Mouse (Mus musculus) hindlimb bud, embryonic 11.5 days (tissue): ENCODE results near the gene Cdhr2.

ENCODE experiments used
- DNase-seq: peaks from one replicate; pipeline ENCODE4 v3.0.0-alpha.2; 2012; ENCODE audit warnings: low read depth, low spot score; ENCODE audit errors: extremely low spot score

Cdhr2 gene

DNA sequence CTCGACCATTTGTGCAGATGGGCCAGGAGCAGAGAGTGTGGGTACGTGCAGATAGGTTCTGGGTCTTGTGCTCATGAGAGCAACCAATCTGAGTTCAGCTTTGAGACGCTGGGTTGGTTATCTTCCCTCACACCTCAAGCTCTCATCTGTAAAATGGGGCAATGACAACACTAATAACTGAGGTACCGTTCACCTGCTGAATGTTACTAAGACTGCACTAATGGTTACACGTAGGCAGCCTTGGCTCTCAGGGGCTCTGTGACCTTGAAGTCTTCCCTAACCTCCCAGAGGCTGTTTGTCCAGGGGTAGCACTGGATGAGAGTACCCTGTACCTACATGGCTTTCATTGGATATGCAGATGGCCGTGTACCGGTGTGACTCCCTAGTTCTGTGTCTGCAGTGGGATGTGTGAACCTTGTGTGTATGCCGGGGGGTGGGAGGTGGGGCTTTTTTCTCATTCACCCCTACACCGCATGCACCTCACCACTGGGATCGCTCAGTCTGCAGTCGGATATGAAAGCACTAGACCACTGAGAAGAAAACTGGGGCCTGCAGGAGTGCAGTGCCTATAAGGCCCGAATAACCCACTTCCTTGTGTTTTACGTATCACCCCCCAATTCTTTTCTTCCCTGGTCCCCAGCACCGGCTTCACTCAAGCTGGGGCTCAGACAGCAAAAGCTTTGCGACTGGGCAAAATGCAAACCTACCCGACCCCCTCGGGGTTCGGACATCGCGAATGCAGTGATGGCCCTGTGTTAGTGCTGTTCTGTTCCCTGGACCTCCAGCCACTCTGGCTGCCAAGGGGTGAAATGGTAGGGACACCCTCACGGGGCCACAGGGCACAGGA is 8.3 kb upstream of the Cdhr2 start:
- DNase-seq: no peak

DNA sequence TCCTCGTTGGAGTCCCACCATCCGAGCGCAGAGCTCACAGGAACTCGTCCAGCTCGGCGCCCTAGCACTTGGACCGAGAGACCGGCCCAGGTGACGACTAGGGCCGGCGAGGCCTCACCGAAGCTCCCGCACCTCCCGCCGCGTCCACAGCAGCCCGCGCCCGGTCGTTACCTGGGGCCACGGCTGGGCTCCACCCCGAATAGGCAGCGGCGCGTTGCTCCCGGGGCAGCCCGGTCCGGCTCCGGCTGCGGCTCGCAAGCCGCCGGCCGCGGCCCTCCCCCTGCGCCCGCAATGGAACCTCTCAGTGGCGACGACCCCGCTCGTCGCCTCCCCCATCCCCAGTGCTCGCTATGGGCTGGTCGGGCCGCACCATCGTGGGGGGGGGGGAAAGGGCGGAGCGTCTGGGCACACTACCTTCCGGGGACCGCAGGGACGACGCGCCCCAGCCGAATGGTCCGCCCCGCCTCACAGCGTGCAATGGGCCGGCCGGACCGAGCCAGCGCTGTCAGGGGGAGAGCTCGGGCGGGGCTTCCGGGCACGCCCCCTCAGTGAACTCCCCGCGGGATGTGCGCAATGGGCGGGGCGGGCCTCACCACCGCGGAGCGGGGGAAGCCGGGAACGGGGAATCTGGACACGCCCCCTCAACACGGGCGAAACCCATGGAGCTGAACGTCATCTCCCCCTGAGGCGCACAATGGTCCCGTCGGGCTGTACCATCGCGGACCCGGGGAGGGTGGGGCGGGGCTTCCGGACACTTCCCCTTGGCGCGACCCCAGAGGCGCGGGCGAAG is 7.5 kb upstream of the Cdhr2 start, which contains the start of gene Rnf44:
TSS of gene Rnf44 (minus strand) at position 350 of the 790 bp plus-strand sequence.
- peak; percentile 95 for DNase-seq

DNA sequence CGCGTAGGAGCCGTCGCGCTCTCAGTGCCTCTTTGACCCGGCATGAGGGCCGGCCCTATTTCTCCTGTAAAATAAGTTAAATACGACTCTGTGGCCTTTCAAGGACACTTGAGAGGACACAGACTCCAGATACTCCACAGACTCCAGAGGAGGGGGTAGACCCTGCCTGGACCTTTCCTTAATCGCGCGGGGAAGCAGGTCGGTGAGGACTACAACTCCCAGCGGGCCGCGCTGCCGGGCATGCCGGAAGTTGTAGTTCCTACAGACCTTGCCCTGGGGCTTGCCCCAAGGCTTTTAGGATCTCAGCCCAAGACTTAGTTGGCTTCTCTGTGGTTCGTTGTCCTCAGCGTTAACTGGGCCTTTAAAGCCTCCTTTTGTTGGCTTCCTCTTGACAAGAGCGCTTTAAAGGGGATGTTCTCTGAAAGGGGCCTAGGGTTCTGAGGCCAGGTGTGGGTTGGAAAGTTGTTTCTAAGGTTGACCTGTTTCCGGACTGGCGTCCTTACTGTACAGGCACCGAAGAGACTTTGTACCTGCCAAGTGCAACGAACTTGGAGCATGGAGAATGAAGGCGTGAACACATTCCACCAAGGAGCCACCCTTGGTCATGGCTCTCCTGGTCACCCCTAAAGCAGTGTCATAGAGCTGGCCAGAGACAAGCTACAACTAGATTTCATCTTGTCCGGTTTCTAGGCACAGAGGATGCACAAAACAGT is 6.8 kb upstream of the Cdhr2 start:
- no peak for DNase-seq

DNA sequence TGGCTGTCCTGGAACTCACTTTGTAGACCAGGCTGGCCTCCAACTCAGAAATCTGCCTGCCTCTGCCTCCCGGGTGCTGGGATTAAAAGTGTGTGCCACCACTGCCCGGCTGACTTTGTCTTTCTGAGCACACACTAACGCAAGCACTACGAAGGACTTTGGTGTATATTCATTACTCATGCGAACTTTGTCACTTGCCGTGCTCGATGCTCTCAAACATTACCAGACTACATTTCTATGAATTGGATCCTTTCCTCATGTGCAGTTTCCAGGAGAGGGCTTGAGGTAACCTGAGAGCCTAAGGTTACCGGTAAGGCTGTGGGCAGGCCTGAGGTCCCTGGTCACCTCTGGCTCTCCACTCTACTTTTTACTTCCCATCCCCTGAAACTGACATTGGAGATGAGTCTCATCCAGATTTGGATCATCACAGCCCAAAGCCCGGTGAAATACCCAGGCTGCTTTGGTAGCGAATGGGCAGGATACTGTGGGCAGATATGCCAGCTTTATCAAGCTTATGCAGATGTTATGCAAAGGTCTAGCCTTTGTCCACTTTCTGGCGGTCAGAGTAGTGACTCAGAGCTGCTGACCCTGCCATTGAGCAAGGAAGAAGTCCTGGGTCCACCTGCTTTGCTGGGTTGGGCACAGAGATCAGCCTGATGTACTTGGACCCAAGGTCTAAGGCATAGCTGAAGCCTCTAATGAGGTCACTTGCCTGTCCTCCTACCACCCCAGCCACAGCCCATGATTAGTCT is 5.6 kb upstream of the Cdhr2 start:
- no peak for DNase-seq

DNA sequence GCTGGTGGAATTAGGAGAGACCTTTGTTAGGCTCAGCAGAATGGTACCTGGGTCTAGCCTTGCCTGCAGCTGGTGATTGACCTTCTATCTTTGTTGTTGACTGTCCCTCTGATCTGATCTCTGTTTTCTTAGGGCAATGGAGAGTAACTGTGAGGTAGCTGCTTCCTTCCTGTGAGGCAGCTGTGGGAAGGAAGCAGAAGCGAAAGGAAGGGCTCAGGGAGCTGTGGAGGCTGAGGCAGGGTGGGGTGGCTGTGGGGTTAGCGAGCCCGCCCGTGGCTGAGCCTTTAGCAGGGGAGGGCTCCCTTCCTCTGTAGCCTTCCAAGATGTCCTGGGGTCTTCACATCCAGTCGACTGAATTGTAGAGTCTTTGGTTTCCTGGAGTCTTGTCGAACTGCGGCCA is 1.2 kb downstream of the Cdhr2 start:
- no peak for DNase-seq

DNA sequence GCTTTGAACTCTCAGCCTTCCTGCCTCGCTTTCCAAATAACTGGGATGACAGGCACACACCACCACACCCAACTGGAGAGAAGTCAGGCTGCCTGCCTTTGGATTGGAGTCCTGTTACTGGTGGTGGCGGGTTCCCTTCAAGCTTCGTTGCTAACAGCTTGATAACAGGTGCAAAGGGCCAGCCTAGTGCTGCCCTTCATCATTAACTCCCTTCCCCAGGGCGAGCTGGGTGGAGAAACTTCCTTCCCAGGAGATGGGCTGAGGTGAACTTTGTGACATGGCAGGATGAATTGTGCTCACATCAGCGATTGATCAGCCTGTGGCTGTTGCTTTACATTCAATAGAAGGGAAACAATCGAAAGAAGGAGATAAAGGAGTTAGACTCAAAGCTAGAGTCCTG is 3.6 kb downstream of the Cdhr2 start:
- no peak for DNase-seq

DNA sequence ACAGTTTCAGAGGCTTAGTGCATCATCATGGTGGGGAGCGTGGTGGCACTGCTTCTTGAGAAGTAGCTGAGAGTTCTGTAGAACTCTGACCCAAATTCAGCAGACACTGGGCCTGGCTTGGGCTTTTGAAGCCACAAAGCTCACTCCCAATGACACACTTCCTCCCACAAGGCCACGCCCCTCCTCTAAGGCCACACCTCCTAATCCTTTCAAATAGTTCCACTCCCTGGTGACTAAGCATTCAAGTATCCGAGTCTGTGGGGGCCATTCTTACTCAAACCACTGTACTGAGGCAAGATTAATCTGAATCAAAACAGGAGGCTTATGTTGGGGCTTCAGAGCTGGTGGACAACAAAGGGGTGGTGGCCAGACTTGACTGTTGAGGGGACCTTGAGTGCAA is 9.6 kb downstream of the Cdhr2 start:
- no peak for DNase-seq

DNA sequence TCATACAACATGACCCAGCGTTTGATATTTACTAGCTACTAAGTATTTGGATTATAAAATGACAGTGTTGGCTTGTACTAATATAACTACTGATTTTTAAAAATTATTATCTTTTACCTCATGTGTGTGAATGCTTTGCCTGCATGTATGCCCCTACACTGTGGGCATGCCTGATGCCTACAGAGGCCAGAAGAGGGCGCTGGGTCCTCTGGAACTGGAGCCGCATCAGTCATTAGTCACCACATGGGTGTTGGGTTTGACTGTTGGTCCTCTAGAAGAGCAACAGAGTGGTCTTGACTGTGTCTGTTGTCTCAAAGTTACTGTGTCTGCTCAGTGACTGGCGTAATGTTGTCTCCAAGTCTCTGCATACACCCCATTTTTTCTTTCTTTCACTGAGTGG is 13.1 kb downstream of the Cdhr2 start:
- no peak for DNase-seq

DNA sequence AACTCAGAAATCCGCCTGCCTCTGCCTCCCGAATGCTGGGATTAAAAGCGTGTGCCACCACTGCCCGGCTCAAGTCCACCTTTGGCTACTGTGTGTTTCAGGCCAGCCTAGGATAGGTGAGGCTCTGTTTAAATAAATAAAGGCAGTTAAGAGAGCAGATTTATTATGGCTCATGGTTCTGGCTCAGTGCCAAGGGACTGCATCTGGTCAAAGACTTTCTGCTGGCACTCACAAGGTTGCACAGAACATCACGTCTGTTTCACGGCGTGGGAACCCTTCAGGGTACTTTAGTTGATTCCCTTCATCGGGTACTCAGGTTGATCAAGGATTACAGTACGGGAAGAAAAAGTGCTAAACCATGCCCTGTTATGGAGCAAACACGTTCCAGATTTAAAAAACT is 13.7 kb downstream of the Cdhr2 start:
- DNase-seq: no peak

DNA sequence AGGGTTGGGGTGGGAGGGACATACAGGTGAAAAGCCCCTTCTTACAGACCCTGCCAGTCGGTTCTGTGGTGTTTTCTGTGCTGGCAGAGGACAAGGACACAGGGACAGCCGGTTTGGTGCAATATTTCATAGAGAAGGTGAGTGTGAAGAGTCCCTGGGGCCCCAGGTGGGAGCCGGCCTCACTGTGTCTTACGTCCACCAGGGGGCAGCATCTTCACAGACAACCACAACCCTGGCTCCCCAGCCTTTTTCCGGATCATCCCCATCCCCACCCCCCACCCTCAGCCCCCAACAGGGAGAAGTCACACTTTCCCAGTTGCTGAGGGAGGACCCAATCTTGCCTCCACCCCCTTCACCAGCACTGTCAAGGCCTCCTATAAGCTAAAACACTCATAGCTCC is 15.7 kb downstream of the Cdhr2 start:
- DNase-seq: no peak

DNA sequence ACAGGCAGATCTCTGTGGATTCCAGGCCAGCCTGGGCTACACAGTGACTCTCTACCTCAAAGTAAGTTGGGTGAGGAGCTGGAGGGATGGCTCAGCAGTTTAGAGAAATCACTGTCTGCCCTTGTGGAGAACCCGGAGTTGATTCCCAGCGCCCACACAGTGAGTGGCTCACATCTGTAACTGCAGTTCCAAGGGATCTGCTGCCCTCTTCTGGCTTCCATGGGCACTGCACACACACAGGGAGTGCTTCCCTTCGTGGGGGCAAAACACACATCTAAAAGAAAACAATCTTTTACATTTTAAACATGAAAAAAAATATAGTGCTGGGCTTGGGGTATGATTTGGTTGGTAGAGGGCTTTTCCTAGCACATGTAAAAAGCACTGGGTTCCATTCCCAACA is 21.9 kb downstream of the Cdhr2 start:
- no peak for DNase-seq

DNA sequence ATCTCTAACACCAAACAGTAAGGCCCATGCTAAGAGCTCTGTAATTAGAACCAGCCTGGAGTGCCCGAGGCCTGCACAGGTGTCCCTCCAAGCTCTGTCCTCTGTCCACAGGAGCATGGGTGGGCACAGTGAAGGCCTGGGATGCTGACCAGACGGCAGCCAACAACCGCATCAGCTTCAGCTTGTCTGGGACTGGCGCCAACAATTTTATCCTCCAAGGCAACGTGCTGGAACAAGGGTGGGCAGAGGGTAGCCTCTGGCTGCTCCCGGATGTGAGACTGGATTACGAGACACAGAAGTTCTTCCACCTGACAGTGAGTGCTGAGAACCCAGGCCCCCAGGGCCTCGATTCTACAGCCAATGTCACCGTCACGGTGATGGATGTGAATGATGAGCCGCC is 24.9 kb downstream of the Cdhr2 start:
- no peak for DNase-seq

DNA sequence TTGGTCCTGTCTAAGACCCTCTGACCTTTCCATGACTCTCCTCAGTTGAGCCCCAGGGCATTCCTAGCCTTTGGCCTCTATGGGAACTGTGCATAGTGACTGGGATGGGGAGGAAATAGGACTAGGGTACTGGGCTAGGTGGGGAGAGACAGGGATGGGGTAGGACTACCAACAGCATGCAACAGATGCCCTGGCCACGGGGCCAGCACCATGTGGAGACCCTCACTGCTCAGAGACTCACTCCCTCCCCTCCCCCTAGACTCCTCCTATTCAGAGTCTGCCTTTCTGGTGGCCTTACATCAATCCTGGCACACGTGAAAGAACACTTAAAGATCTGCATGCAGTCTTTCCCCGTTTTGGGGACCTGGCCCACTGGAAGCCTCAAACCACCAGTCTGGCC is 35.7 kb downstream of the Cdhr2 start:
- no peak for DNase-seq

DNA sequence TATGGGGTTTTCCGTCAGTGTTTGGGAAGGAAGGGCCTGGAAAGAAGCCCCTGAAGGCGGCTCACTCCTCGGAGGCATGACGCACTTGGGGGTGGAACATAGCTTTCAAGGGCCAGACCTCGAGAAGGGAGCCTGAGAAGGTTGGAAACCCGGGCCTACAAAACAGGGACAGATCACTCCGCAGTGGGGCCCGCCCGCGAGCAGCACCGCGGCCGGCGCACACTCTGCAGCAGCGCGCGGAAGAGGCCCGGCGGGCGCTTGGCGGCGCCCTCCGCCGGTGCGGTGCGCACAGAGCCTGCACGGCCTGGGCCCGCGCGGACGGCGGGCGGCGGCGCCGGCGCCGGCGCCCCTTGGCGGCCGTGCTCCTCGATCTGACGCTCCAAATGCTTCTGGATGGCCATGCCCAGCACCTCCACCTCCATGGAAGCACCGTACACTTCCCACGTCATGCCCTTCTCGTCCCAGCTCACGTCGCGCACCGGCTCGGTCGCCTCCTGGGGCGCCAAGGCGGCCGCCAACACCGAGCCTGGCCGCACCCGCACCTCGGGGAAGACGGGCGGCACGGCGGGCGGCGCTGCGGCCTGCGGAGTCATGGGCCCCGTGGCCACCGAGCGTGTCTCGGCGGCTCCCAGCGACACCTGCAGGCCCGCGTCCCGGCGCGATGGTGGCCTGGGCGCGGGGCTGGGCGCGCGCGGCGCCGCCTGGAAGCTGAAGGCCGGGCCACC is 36.4 kb downstream of the Cdhr2 start:
- DNase-seq: no peak

DNA sequence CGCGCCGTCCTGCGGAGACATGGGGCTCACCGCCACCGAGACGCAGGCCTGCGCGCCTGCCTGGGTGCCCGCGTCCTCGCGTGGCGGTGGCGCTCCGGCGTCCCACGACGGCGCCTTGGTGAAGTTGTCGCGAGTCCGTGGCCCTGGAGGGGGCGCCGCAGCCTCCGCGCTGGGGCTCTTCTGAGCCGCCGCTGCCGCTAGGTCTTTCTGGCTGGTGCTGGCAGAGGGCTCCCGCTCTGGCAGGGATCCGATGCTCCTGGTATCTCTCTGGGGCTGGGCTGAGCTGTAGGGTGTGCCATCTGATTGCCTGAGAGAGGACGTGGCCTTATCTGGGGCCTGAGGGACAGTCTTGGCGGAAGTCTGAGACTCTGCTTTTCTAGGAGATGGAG is 36.9 kb downstream of the Cdhr2 start:
- no peak for DNase-seq

DNA sequence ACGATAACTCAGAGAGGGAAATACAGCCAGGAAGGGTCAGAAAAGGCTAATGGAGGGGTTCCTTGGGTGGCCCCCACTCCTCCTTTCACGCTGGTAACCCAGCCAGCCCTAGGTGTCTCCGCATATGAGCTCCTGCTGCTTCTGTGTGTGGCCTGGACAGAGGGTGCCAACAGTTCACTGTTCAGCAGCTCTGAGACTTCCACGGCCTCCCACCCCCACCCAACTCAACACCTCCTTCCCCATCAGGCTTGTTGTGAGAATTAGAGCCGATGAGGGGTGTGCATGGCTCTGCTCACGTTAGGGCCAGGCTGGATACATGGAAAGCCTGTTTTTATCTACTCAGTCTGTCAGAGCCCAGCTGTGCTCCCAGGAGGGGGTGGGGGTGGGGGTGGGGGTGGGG is 44.8 kb downstream of the Cdhr2 start:
- DNase-seq: no peak

DNA sequence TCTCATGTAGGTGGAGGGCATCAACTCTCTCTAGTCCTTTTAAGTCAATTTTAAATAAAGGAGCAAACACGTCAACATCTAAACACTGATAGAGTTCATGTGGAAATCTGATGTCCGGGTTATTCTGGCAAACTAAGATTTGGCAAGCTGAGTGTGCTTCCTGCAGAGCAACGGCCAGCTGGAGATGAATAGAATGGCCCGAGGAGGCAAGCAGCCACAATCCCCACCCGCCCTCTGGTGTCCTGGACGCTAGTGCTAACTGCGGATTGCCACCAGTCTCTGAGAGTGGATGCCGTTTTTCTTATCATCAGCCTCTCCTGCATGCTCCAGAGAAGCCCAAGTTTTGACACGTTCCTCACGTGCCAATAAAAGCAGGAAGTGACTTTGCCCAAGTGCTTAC is 45.6 kb downstream of the Cdhr2 start:
- DNase-seq: no peak

DNA sequence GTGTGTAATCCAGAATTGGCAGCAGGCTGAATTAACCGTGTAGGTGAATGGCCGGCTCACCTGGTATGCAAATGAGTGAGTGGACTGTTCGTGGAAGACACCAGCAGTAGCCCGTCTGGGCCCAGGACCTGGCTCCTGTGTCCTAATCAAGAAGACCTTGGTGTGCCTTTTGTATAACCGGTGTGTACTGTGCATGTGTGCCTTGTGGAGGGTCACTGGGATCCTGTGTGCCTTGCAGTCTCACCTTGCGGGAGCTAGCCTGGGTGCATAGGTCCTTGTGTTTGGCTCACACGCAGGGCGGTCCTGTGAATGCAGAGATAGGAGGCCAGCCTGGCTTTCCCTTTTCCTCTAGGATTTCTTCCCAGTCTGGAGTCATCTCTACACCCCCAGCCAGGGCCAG is 46.9 kb downstream of the Cdhr2 start:
- no peak for DNase-seq

DNA sequence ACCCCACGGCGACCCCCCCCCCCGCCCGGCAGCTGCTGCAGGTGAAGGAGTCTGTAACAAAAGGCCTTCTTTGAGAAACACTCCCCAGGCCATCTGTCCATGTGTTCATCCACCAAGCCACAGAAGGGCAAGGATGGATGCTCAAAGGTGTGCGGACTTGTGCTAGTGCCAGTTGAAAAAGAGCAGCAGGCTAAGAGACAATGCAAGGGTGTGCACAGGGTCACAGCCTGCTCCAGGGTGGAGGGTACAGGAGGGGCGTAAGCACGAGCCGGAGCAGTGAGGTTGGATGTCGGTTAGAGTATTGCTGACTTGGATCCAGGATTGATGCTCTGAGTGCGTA is 47.4 kb downstream of the Cdhr2 start:
- DNase-seq: no peak

DNA sequence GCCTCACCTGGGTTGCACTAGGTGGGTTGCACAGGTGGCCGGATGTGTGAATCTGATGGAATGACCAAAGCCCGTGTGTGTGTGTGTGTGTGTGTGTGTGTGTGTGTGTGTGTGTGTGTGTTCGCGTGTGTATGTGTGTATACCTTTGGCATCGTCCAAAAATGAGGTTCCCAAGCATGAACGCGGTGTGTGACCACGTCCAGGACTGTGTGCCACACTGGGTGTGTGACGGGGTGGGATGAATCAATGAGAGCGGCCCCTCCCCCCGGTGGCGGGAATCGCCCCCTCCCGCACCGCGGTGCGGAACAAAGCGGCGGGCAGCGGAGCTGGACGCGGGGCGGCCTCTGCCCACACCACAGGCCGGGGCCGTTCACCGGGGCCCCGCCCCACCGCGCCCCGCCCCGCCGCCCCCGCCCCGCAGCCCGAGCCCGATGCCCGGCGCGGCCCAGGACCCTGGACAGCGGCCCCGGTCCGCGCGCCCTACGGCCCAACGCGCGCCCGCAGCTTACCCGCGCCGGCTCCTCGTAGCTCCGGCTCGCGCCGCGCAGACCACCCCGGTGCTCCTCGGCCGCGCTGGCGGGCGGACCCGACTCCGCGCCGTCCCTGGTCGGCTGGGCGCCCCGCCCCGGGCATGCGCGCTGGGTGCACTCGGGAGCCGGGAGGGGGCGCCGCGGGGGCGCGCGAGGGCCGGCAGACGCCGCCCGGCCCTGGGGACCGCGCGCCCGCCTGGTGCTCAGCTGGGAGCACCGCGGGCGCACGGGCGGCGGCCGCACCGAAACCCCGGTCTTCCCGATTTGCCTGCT is 48.0 kb downstream of the Cdhr2 start:
- DNase-seq: no peak
